Mouse (Mus musculus) bone marrow, adult 2 months (tissue): ENCODE measurements around the gene Gm20662.

ENCODE experiments used
- CTCF ChIP-seq: fragments of 200-500 bp; IDR thresholded peaks from 2 replicates; pipeline ENCODE4 v1.5.1; 2011; ENCODE audit warnings: low read length, control low read depth; ENCODE audit not compliant: control insufficient read depth, insufficient read depth
- POLR2A ChIP-seq: fragments of 200-500 bp; IDR thresholded peaks from 2 replicates; pipeline ENCODE4 v1.6.1; 2011; ENCODE audit warnings: low read depth, mild to moderate bottlenecking, control low read depth, low read length, borderline replicate concordance; ENCODE audit not compliant: control insufficient read depth

DNA sequence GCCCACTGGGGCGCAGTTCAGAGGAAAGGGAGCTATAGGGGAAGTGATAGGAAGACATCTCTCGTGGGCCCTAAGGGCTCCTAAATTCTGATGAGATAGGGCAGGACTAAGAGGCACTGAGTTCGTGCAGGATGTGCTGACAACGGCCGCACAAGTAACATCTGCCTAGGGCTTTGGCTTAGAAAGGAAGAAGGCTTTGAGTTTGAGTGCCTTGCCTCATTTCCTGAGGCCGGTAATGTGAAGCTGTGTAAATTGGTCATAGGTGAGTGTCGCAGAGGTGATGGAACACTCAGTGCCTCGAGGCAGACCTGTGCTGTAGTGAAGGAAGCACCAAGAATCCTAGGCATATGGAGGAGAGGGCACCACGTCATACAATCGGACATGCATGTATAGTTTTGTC lies 29.5 kb upstream of the Gm20662 start:
- TF ChIP-seq POLR2A (no peak), CTCF (no peak)
